In the genomic region with DNA sequence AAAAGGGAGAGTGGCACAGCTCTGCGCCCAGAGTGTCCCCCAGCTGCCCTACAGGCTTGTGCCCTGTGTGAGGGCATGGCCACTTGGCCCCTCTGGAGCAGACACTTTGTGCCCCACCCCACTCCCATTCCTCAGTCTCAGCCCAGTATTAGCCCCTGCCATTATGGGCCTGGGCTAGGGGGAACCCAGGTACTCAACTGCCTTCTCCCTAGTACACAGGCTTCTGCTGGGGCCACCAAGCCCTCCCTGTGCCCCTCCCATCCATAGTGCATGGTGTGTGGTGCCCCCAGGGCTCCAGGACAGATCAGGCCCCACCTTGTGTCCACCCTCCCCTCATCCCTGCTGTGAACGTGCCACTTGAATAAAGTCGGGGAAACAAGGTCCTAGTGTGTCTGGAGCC, we compare ENCODE assay signal across 24 mouse cellular contexts. TPM values are rescaled to one million over a fixed set of nuclear protein-coding genes. Genes with fewer than 3 reads are reported as not detected.
"Had no signal": no experiment of that assay in that cellular context is flagged by ENCODE, and none has a peak within 500 bp of the region (broad histone marks: within the 10 kb centered on the region; RNA-seq: fewer than 3 reads in every experiment).

No protein-coding gene starts in this region.

- DNase-seq: kidney, adult 8-10 months; kidney, postnatal 10 days; kidney, postnatal 4 days; liver, embryonic 13.5 days; liver, postnatal 0 days; lung, postnatal 14 days; right cerebral cortex, postnatal 4 days; spleen, adult 18-20 months; thymus, adult 2 months; thymus, postnatal 25 days had no signal

- H3K27me3 ChIP-seq: limb, embryonic 13.5 days; liver, embryonic 13.5 days; lung, embryonic 15.5 days; megakaryocyte, embryonic 14.5 days; midbrain, embryonic 13.5 days; neural tube, embryonic 12.5 days had no signal

- H3K9ac ChIP-seq: limb, embryonic 13.5 days; liver, embryonic 13.5 days; liver, postnatal 0 days; lung, embryonic 15.5 days; midbrain, embryonic 13.5 days; neural tube, embryonic 12.5 days had no signal

- ATAC-seq: liver, postnatal 0 days; midbrain, embryonic 13.5 days had no signal

- H3K4me2 ChIP-seq: limb, embryonic 13.5 days; liver, embryonic 13.5 days; lung, embryonic 15.5 days; midbrain, embryonic 13.5 days; neural tube, embryonic 12.5 days had no signal

- H3K4me3 ChIP-seq: layer of hippocampus, adult 2 months; limb, embryonic 13.5 days; liver, embryonic 13.5 days; lung, embryonic 15.5 days; megakaryocyte, embryonic 14.5 days; midbrain, embryonic 13.5 days; neural tube, embryonic 12.5 days had no signal

- H3K9me3 ChIP-seq: limb, embryonic 13.5 days; liver, embryonic 13.5 days; lung, embryonic 15.5 days; megakaryocyte, embryonic 14.5 days; midbrain, embryonic 13.5 days; neural tube, embryonic 12.5 days had no signal

- H3K27ac ChIP-seq: layer of hippocampus, adult 2 months; limb, embryonic 13.5 days; liver, embryonic 13.5 days; lung, embryonic 15.5 days; macrophage; midbrain, embryonic 13.5 days; neural tube, embryonic 12.5 days had no signal

- H3K4me1 ChIP-seq: limb, embryonic 13.5 days; liver, embryonic 13.5 days; lung, embryonic 15.5 days; midbrain, embryonic 13.5 days had no signal

RNA-seq across cellular contexts. Expression of gene Gm12845, which starts 50.3 kb away (rescaled TPM):
- total RNA-seq: layer of hippocampus, adult 2 months; layer of hippocampus, postnatal 10 days; left cerebral cortex, postnatal 36 days; monocyte, adult 5-6 weeks; neutrophil, adult 5-6 weeks had no signal
- polyA plus RNA-seq: limb, embryonic 13.5 days; liver, embryonic 13.5 days; liver, postnatal 0 days; lung, embryonic 15.5 days; macrophage; midbrain, embryonic 13.5 days; neural tube, embryonic 12.5 days; stomach, embryonic 14.5 days; testis, adult 2 months; thymus, adult 2 months; urinary bladder, adult 2 months had no signal
